15 mouse cellular contexts compared by ENCODE assay signal in genomic region chr19:60328295-60328694, GRCm38 (mm10).
"Had no signal": no experiment of that assay in that cellular context is flagged by ENCODE, and none has a peak within 500 bp of the region (broad histone marks: within the 10 kb centered on the region; RNA-seq: fewer than 3 reads in every experiment).

No protein-coding gene starts in this region.

- H3K27me3 ChIP-seq: midbrain, embryonic 13.5 days; midbrain, embryonic 15.5 days; neural tube, embryonic 12.5 days; stomach, embryonic 15.5 days had no signal

- DNase-seq: liver, postnatal 0 days; lung, adult 2 months; lung, postnatal 10 days; lung, postnatal 36 days; right cerebral cortex, postnatal 14 days; thymus, adult 2 months; thymus, postnatal 25 days; thymus, postnatal 4 days had no signal

- H3K4me1 ChIP-seq: megakaryocyte, embryonic 14.5 days; stomach, embryonic 15.5 days had no signal

- H3K36me3 ChIP-seq: midbrain, embryonic 13.5 days; midbrain, embryonic 15.5 days; neural tube, embryonic 12.5 days; stomach, embryonic 15.5 days had no signal

- ATAC-seq: liver, postnatal 0 days; midbrain, embryonic 13.5 days; midbrain, embryonic 15.5 days had no signal

- H3K4me3 ChIP-seq: megakaryocyte, embryonic 14.5 days; midbrain, embryonic 13.5 days; midbrain, embryonic 15.5 days; neural tube, embryonic 12.5 days; stomach, embryonic 15.5 days had no signal

- H3K4me2 ChIP-seq: midbrain, embryonic 11.5 days; midbrain, embryonic 13.5 days; midbrain, embryonic 15.5 days; neural tube, embryonic 12.5 days; stomach, embryonic 15.5 days had no signal

- H3K27ac ChIP-seq: macrophage; midbrain, embryonic 13.5 days; midbrain, embryonic 15.5 days; neural tube, embryonic 12.5 days; stomach, embryonic 15.5 days had no signal

- H3K9ac ChIP-seq: liver, postnatal 0 days; midbrain, embryonic 13.5 days; midbrain, embryonic 15.5 days; neural tube, embryonic 12.5 days; stomach, embryonic 15.5 days had no signal

- H3K9me3 ChIP-seq: megakaryocyte, embryonic 14.5 days; midbrain, embryonic 13.5 days; midbrain, embryonic 15.5 days; neural tube, embryonic 12.5 days; stomach, embryonic 15.5 days had no signal
